Mouse (Mus musculus): ENCODE results near the gene Cdhr2. TPM values are rescaled to one million over a fixed set of nuclear protein-coding genes. Genes with fewer than 3 reads are reported as not detected.

The Cdhr2 gene
- total RNA-seq, 4 experiments from 2014 or later = not detected

DNA sequence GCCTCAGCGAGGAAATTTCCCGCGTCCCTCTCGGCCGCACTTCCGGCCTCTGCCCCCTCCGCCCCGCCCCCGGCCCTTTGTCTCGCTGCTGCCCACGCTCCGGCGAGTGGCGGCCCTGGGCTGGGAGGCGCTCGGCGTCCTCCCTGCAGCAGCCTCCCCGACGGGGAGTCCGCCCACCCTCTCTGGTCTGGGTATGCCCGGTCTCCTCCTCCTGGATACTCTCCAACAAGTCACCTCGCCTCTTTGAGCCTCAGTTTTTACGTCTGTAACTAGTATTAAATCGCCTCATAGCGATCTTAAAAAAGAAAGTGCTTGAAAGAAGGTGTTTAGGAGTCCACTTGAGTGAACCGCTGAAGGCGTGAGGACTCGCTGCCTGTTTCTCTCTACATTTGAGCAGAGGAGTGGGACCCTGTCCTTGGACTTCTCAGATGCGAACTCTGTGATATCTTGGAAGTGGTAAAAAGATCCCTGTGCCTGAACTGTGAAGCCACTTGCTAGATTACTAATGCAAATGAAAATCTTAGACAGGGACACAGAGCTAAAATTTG is 48.7 kb downstream of the Cdhr2 start, which contains the start of gene Gprin1:
Gene Gprin1 (minus strand): TSS at position 11 of the 548 bp plus-strand sequence.
- no peak for DNase-seq (ENCODE audit: low spot score)

DNA sequence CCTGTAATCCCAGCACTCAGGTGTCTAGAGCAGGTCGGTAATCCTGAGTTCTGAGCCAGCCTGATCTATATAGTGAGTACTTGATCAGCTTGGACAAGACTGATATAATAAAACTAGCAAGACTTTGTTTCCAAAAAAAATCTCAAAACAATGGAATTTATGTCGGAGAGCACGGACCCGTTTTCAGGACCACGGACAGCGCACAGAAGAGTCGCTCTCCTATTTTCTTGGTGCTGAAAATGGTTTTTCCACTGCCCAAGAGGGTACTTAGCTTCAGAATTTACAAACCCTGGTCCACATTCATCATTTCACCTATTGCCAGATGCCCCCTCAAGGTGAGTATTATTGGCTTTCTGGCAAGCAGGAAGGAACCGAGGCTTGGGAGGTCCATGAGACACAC is 49.4 kb downstream of the Cdhr2 start:
- no peak for DNase-seq (ENCODE audit: low spot score)

DNA sequence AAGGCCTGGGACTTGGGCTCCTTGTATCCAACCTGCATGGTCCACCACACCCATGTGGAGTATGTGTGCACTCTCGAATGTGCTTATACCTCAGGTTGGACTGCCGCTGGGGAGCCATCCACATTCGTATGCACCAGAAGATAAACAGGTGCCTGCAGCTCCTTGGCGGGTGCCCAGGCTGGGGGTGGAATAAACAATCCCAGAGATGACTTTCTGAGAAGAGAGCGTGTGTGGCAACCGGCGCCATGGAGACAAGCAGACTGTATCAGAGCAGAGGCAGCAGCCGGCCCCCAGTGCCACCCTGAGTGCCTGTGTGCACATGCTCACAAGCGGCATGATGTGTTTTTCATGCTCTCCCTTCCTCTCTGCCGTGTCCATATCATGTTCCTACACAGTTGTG is 51.4 kb downstream of the Cdhr2 start:
- DNase-seq (ENCODE audit: low spot score) = no peak

DNA sequence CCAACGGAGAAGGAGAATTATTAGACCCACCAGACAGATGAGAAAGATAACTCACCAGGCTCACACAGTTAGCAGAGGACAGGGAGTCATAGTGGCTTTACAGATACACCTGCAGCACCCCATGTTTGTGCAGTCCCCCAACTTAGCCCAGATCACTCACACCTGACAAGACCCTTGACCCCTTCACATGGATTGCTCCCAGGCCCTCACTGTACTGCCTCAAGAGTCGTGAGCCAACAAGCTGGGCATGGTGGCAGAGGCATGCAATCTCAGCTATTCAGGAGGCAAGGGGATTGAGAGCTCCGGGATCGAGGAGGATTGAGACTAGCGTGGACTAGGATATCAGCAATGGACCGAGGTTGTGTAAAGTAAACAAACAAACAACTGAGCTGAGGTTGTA is 52.5 kb downstream of the Cdhr2 start:
- no peak for DNase-seq (ENCODE audit: low spot score)

DNA sequence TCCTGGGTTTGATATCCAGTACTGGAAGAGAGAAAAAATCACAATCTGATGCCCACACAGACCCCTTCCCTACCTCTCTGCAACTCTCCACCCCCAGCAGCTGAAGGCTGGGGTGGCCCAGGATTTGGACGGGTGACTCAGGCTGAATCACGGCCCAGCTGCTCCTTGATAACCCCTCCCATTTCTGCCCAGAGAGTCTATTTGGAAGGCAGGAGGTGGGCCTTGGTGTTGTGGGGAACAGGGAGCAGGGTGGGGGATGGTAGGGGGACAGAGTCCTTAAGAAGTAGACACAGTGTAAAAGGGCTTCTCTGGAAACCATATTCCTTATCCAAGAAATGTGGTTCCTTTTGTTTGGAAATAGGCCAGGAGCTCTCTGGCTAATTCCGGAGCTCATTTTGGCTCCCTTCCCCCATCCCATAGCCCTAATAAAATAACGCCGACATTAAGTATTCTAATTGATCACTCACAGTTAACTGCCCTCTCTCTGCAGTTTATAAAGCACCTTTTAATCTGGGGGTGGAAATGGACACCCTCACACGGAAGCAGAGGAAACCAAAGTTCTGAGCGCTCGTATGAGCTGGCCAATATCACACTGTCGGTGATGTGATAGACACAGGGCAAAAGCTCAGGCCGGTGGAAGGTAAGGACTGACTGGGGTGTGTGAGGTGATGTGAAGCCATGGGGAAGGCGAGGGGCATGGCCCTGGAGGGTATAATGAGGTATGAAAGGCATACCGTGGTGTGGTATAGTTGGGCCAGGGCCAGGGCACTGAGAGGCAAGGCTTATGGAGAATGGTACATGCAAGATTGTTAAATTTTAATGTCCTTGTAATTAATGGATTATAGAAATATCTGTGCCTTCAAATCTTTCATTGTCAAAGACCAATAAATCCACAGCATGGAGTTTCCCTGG is 53.2 kb downstream of the Cdhr2 start:
- no peak for DNase-seq (ENCODE audit: low spot score)

DNA sequence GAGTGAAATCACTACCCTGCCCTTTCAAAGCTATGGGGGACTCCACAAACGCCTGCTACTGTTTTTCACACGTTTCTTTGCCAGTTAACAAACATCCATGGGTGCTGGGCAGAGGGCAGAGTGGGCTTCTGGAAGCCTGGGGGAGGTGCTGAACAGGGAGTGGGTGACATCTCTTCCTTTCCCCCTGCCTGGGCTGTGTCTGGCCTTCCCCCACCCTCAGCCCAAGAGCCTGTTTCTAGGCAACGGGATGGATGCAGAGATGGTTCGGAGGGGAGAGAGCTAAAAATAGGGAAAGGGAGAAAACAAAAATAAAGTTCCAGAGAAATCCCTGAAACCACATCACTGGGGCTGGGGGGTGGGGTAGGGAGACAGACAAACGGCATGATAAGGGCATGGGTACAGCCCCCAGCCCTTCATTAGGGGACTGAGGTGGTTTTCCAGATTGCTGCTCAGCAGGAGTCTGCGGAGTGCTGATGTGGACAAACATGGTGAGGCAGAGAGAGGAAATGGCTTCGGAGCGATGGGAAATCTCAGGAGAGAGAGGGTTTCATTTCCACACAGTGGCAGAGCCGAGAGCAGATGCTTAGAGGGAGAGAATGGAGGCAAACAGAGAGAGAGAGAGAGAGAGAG is 54.1 kb downstream of the Cdhr2 start:
- no peak for DNase-seq (ENCODE audit: low spot score)

DNA sequence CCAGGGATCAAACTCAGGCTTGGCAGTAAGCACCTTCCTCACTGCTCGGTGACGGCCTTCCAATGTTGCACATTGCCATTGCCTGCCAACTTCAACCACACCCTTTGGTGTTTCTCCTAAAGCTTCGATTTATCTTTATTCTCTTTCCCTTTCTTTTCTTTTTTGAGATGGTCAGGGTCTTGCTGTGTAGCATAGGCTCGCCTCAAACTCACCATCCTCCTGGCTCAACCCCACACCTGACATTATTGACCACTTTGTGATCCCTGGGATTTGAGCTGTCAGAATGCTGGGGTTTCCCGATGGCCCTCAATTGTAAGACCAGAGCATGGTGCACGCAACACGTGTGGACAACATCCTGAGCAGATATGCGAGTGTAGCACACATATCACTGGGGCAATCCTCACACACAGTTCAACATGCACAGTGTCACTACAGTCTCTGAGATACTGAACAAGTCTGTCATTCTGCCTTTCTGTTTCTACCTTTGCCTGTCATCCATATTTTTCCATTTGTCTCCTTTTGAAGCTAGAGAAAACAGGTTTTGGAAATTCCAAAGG is 55.0 kb downstream of the Cdhr2 start:
- no peak for DNase-seq (ENCODE audit: low spot score)

DNA sequence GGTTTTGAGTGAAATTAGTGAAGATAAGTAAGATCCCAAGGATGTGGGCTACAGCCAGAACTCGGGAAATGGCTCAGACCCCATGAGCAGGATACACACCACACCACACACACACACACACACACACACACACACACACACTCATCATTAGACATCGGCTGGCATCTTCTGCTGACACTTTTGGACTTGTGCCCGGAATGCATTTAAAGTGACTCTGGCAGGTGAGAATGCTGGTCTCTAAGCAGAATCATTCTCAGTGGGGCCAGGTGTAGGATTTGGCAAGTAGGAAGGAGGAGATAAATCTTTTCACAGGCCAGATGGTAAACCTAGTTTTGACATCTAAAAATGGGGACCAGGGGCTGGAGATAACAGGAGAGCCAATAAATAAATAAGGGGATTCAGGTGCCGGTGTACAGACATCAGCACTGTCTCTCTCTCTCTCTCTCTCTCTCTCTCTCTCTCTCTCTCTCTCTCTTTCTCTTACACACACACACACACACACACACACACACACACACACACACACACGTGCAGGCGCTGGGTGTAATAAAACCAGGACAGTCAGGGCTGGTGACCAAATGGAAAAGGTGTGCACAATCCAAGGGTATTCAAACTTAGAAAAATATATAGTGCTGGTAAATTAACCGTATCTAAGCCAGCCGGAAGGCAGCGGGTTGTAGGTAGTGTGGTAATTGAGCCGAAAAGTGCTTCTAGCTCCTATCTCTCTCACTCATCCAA is 56.0 kb downstream of the Cdhr2 start:
- no peak for DNase-seq (ENCODE audit: low spot score)

DNA sequence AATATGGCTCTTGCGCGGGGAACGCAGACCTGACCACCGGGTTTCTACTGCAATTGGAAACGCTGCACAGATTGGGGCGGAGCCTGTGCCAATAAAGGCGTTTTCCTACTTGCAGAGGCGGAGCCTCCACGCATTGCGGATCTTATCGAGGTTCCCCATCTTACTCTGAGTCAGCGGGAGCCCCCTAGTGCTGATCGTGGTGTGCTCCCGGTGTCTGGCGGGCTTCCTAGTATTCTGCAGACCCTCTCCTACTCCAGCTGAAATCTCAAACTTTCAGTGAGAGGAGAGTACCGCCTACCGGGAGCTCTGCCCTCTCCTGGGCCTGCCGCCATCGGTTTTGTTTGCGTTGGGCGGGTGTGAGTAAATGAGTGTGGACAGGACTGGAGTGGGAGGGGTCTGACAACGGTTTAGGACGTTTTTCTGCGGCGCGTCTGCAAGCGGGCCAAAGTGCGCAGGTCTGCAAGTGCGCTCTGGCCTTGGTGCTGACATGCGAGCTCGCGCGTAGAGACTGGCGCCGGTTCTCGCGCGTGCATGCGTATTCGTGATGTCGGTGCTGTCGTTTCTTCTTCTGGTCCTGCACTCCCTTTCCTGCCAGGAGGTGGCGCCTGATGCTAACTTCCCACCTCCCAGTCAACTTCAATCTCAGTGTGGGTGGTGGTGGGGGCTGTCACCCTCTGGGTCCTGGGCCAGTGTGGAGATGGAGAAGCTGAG is 56.9 kb downstream of the Cdhr2 start:
- DNase-seq (ENCODE audit: low spot score) = peak; percentile 36

DNA sequence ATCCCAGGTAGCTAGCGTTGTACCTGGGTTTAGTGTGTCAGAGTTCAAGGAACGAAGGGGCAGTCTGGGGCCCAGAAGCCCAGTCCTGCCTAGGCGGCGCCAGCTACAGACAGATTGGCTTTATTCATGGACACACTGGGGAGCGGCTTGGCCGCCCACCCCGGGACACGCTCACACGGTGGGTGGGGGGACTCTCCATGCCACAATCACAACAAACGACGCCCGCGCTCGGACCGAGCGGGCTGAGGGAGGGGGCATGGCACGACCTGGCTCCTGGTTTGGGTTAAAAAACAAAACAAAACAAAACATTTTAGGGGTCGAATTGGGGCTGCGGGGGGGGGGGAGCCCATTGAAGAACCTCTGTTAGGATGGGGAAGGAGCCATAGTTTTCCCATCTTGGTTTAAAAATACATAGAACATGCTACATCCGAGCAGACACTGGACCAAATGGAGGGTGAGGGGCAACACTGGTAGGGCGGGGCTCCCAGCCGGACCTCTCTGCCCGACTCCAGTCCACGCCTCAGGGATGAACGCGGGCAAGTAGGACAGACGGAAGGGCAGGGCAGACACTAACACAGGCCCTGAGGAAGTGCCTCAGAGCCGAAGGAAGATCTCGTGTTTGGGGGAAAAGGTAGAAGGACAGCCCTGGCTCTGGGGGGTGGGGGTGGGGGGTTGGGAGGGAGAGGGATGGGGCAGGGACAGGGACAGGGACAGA is 57.7 kb downstream of the Cdhr2 start:
- DNase-seq (ENCODE audit: low spot score) = no peak

DNA sequence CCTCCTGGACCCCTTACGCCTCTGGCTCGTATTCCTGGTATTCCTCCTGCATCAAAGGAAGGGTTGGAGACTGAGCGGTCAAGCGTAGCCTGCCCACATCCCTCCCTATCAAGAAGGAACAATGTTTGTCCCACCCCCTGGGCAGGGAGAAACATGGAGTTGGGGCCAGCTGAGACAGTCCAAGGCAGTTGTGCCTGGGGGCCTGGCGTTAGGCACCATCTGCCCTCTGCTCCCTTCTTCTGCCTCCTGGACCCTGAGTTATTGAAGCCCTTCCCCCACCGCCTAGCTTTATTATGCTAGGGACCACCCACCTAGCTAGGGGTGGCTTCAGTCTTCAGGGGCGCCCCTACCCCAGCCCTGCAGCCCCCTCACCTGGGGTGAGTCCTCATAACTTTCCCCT is 58.2 kb downstream of the Cdhr2 start:
- DNase-seq (ENCODE audit: low spot score) = no peak

DNA sequence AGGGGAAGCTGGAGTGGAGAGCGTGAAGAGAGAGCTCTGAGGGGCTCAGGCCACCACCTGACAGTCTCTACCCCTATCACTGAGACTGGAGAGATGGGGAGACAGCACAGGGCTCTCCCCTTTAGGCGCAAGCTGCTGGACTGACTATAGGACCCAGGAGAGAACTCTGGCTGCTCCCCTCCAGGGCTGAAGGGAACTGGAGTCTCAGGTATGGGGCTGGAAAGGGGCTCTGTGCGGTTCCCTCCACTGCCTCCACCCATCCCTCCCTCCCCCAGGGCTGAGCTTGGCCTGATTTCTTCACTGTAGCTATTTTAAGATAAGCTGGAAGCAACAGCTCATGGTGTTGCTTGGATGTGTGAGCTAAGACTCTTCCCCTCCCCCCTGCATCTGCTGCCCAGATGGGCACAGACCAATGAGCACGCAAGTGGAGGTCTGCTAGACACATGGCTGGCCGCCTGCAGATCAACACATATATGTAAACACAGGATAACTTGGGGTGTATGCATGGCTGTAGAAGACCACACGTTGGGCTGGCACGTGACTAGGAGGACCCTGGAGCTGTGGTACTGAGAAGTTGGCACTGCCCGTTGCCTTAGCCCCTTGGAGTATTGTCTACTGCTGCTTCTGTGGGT is 59.0 kb downstream of the Cdhr2 start:
- DNase-seq (ENCODE audit: low spot score) = no peak

DNA sequence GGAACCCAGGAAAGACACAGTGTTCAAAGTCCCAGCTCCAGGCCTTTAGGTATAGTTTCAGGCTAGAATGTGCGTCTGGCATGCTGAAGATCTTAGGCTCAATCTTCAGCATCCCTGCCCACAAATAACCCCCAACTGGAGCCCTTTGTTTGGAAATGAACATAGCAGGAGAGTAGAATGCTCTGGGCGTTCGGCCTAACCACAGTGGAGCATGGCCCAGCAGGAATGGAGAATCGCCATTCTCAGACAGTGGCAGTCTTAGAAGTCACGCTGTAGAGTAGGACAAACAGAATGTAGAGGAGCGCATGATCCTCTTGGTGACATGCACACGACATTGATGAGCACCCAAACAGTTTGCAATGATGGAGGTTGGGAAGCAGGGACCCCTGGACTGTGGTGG is 59.6 kb downstream of the Cdhr2 start:
- DNase-seq (ENCODE audit: low spot score) = no peak

DNA sequence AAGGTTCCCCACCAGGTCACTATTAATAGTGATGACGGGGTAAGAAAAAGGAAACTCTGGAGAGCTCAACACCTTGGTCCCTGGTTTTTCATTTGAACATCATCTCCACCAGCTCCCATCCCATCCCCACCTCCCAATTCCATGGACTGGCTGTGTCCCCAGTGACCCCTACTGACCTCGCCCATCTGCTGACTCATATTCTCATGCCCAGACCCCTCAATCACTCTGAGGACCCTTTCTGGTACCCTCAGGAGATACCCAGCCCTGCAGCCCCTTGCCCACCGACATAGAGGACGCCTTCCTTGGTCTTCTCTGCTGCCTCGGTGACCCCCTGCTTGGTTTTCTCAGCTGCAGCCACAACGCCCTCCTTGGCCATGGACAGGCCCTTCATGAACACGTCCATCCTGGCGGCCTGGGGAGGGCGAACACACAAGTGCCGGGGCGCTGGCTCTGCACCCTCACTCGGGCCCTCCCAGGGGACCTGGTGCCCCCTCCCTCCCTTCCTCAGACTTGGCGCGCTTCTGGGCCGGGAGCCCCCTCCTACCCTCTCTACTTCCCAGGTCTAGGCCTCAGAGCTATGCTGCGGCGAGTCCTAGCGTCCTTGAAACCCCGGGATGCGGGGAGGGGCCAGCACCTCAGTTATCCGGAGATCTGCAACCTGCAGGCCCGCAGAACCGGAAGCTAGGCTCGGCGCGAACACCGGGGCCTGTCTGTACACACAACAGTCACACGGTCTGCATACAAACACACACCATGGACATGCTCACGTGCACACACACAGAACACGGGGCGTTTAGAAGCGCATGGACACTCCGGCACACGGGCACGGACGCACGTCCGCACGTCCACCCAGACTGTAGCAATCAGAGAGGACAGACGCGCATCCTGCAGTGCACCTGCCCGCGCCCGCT is 64.3 kb downstream of the Cdhr2 start:
- DNase-seq (ENCODE audit: low spot score) = no peak

DNA sequence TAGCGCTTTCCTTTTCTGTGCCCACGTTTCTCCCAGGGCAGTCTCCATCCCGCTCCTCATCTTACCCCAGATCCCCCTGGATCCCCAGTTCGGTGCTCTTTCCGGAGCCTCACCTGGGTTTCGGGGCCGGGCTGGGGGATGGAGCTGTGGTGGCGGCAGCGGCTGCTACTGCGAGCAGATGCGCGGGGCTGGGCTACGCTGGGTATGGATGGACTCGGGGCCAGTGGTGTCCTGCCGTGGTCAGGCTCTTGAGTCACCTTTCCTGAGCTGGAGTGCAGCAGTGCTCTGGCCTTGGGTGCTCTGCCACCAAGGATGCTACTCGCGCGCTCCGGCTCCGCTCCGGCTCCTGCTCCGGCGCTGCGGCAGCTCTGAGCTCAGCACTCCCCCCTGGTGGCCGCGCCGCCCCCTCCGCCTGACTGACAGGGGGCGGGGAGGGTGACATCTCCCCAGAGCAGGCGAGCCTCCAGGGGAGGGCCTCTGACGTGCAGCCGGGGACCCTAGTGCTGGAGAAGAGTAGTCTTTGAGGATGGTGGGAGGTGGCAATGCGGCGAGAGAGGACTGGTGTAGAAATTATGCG is 65.0 kb downstream of the Cdhr2 start, which contains the start of gene Sncb:
Gene Sncb (minus strand): TSS at position 404 of the 577 bp plus-strand sequence.
- DNase-seq (ENCODE audit: low spot score) = no peak

DNA sequence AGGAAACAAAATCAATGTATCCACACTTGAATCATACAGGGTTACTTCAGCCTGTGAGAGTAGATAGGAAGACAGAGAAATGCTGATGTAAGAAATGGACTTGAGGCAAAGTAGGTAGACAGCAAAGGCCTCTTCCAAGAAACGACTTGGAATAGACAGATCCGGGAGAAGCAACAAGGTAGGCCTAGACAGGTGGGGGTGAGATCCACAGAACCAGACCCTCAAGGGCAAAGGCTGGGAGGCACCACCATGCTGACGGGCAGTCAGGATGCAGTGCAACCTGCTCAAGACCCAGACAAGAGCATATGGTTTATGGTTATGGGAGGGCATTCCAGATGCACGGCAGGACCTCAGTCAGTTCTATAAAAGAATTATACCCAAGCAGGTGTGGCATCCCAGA is 65.8 kb downstream of the Cdhr2 start:
- no peak for DNase-seq (ENCODE audit: low spot score)

DNA sequence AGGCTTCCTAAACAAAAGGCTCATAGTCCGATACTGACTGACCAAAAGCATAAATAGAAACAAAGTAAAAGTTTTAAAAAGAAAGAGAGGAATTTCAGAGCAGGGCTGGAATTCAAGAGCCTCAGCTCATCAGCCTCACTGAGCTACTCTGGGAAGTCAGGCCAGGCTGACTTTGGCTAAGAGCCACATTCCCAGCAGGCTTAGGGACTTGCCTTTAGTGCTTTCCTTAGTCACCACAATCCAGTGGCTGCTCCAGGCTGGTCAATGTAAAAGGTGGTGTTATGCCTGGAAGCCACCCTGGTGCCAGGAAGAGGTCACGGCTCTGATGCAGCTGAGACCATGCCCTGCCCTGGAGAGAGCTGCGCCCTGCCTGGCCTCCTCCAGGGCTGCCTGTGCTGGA is 79.3 kb downstream of the Cdhr2 start:
- DNase-seq (ENCODE audit: low spot score) = peak; percentile 32

DNA sequence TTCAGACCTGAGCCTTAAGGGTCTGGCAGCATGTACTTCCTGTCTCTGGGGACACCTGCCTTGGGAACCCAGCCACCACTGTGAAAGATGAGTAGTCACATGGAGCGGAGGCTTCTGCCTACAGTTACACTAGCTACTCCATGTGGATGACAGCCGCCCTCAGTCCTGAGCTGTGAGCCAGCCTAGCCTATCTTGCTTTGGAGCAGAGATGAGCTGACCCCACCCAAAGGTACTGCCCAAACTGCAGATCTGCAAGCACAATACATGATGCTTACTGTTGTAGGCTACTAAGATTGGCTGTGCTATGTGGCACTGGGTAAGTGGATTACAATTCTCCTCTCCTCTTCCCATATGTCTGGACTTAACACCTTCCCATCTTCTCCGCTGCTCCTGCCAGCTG is 79.8 kb downstream of the Cdhr2 start:
- no peak for DNase-seq (ENCODE audit: low spot score)
